Mouse (Mus musculus): ENCODE measurements around the gene Nlrc3. TPM values are rescaled to one million over a fixed set of nuclear protein-coding genes. Genes with fewer than 3 reads are reported as not detected.

Gene Nlrc3
- total RNA-seq, 2 experiments from 2014 or later, result 1.3 to 3.5 TPM

- intact Hi-C loops (cut with DNase I), result no loop called here
- DNase-seq, result no peak
Observed at GRCm38 (mm10) chr16:3934091-3934490, 42.3 kb downstream of the Nlrc3 start.

GRCm38 (mm10) chr16:3933536-3933935 lies 42.9 kb downstream of the Nlrc3 start:
- no peak for DNase-seq
- intact Hi-C loops (cut with DNase I), result no loop called here

DNA sequence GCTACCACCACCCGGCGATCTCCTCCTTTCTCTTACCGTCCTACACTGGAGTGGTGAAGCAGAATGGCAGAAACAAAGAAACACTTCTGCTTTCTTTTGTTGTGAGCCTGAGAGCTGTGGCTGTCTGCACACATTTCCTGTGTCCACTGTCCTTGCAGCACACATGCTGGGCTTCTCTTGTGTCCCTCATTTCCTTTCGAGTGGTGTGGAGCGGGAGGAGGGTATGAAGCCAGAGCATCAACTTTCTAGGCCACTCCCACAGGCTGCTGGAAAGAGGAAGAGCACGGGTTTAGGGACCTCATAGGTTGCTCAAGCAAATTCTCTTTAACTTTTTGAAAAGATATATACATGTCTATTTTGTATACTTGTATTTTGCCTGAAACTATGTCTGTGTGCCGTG lies 47.3 kb downstream of the Nlrc3 start:
- intact Hi-C loops (cut with DNase I), result no loop called here
- no peak for DNase-seq

GRCm38 (mm10) chr16:3928582-3928981 lies 47.9 kb downstream of the Nlrc3 start:
- no peak for DNase-seq

DNA sequence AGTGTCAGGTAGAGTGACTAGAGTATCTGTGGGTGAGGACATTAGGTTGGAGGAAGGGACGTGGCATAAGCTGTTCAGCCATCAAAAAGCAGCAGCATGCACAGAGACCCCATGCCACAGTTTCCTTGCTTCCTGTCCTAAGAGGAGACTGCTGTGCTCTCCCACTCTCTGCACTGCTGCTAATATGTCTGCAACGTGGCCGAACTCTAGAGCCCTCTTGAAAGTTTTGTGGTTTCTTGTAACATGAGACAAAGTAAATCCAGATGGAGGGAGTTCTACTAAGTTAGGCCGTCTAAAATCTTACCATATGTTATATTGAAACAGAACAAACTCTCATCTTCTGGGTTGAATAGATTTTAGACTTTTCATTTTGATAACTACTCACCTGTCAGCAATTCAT lies 52.5 kb downstream of the Nlrc3 start:
- intact Hi-C loops (cut with DNase I), result no loop called here
- DNase-seq, result no peak

More at GRCm38 (mm10) chr16:3928582-3928981, 47.9 kb downstream of the Nlrc3 start:
- intact Hi-C loops (cut with DNase I), result no loop called here

DNA sequence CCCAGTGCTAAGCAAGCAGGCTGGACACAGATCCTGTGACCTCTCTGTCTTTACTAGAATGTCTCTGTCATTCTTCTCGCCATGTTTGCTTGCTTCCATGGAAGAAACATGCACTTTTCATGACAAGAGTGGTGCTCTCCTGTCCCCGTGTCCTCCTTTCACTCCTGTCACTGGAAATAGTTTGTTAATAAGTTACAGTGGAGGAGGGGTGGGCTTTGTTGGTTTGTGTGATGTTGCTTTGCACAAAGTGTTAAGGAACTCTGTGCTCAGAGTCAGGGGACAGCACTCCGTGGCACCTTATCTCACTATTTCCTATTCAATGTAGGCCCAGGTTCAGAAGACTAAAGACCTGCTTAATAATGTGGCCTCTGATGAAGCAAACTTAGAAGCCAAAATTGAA lies 52.9 kb downstream of the Nlrc3 start:
- intact Hi-C loops (cut with DNase I), result no loop called here

DNA sequence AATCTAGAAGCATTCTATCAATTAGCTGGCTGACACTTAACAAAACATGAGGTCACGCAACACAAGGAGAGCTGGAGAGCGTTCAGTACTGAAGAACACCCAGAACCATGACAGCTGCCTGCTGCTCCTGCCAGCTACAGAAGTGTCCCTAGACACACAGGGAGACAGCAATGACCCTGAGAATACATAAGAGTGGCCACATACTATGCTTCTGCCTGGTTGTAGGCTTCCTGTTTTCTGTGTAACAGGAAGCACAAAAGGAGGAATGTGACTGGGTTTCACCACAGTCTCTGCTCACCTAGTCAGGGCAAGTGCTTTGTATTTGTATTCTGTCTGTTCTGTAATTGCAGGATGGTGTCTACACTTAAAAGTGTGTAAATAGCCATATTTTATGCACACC lies 55.7 kb downstream of the Nlrc3 start:
- intact Hi-C loops (cut with DNase I), result no loop called here

More for the DNA sequence above, 52.9 kb downstream of the Nlrc3 start:
- no peak for DNase-seq

DNA sequence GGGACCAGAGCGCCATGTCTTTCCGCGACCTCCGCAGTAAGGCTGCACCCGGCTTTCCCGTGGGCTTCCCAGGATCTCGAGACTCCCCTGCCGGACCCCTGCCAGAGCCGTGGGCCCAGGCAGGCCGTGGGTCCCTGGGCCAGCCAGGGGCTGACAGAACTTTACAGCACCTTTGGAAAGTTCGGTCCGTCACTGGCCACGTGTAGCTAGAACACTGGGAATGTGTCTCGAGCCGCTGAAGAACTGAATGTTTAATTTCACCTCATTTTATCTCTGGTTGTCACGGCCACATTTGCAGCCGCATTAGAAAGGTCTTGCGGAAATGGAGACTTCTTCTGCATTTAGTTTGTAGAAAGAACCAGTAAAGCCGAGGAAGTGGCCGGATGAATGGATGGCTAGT lies 67.3 kb downstream of the Nlrc3 start:
- no peak for DNase-seq
- intact Hi-C loops (cut with DNase I), result loop anchor here (5.0 to 10.0 kb wide), 2 partner anchors 62 to 164 kb away; partner anchors contain the start of genes Zfp174 and Zfp263

More for the DNA sequence above, 55.7 kb downstream of the Nlrc3 start:
- no peak for DNase-seq

DNA sequence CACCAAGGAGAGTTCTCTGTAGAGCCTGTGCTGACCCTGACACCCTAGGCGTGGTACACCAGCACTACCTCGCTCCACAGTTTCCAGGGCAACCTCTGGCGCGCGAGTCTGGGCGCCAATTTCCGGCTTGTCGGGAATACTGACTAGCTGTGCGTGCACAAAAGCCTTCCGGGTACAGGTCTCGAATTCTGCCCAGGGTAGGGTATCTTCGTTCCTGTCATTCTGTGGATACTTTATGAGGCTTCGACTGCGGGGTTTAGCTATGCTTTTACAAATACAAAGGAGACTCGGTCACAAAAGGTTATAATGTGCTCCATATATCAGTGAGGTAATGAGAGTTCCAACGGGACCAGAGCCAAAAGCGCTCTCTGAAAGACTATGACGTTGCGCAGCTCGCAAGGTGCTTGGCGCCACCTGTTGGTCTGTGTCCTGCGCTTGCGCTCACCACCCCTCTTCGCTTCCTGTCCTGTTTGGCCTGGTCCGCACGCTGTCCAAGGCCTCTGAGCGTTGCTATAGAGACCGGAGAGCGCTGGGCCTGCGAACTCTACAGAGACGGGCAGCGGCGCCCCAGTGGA lies 67.8 kb downstream of the Nlrc3 start, which contains the start of the genes 1700037C18Rik and Cluap1:
Gene 1700037C18Rik, minus strand, starts transcription at position 153 of the 575 bp plus-strand sequence.
Gene Cluap1, plus strand, starts transcription at position 265 of the 575 bp plus-strand sequence.
- DNase-seq, result peak; percentile 85
- intact Hi-C loops (cut with DNase I), result loop anchor here (5.0 to 10.0 kb wide), 2 partner anchors 61 to 164 kb away; partner anchors contain the start of genes Zfp174 and Zfp263

DNA sequence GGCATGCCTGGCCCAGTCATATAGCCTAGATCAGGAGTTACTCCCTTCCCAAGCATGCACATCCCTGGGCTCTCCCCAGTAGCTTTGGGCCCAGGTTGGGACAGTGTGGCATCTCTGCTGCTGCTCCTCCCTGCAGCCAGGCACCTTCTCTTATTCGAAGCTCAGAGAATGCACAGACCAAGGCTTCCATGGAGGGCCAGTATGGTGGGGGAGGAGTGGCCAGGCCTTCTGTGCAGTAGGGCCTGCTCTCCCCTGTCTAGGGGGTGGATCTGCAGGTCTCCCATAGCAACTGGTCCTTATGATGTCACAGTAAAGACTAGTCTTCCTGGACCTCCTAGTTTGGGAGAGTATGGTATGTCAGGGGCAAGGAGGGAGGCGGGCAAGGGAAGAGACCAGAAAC lies 69.0 kb downstream of the Nlrc3 start:
- intact Hi-C loops (cut with DNase I), result loop anchor here (5.0 to 10.0 kb wide), 2 partner anchors 60 to 163 kb away; partner anchors contain the start of genes Zfp174 and Zfp263
- DNase-seq, result no peak

DNA sequence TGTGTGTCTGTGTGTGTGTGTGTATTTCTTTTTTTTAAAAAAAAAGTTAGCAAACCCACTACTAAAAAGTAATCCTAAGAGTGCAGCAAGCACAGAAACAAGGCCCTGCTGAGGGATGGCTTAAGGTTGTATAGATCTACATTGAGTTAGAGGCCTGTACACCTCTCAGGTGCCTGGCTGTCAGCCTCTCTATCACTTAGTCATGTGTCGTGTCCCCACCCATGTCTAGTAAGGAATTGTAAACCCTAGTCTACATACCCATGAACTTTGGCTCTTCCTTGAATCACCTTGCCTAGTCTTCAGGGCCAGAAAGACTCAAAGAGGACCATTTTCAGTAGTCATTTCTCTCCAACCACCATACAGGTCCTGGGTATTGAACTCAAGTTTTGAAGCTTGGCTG lies 79.9 kb downstream of the Nlrc3 start:
- intact Hi-C loops (cut with DNase I), result no loop called here
- DNase-seq, result no peak

DNA sequence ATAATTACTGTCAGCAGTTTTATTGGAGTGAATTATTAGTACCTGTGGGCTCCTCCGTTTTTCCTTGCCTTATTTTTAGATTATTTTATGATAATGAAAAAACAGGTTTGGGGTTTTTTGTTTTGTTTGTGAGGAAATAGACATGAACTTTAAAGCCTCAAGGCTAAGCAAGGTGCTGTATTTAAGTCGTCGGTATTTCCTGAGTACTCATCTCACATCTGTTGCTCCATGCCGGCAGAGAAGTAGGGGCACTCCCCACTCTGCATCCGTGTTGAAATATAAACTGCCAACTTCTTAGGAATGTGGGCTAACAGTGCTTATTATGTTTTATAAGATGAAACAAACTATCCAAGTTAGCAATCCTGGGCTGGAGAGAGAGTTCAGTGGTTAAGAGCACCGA lies 80.4 kb downstream of the Nlrc3 start:
- intact Hi-C loops (cut with DNase I), result no loop called here
- no peak for DNase-seq

- no peak for DNase-seq
- intact Hi-C loops (cut with DNase I), result no loop called here
Observed at GRCm38 (mm10) chr16:3895173-3895792, 81.1 kb downstream of the Nlrc3 start.

Small RNAs within 50 kb of the gene (microRNA-seq; reads per million reads assigned to microRNA genes)
- gene Gm23493, result 0 reads per million in 2 experiments

Other genes starting within 250 kb of the Nlrc3 start
- gene Zfp263, start 232.5 kb downstream of the Nlrc3 start, total RNA-seq (2021), result 1 to 10 TPM; 4.4 to 6.1 TPM
- gene Olfr15, start 145.8 kb downstream of the Nlrc3 start, total RNA-seq (2021), result not detected
- 1 to 10 TPM; 1.2 to 1.6 TPM for gene Zfp174, start 129.4 kb downstream of the Nlrc3 start, total RNA-seq (2021)
- gene Naa60, start 104.3 kb downstream of the Nlrc3 start, total RNA-seq (2021), result 10 to 100 TPM; 30.5 to 33.2 TPM
- 1 to 10 TPM; 5.6 to 7.0 TPM for gene Zfp597, start 92.1 kb downstream of the Nlrc3 start, total RNA-seq (2021)
- not detected for gene Gm20695, start 92.0 kb downstream of the Nlrc3 start, total RNA-seq (2021)
- 1 to 10 TPM; 2.1 to 2.6 TPM for gene 1700037C18Rik, start 67.9 kb downstream of the Nlrc3 start, total RNA-seq (2021)
- 1 to 10 TPM; 7.6 to 9.1 TPM for gene Cluap1, start 67.8 kb downstream of the Nlrc3 start, total RNA-seq (2021)
- gene Slx4, start 27.1 kb upstream of the Nlrc3 start, total RNA-seq (2021), result 1 to 10 TPM; 4.8 to 6.5 TPM
- not detected for gene Dnase1, start 60.3 kb upstream of the Nlrc3 start, total RNA-seq (2021)
- 100 to 1,000 TPM; 102 to 117 TPM for gene Trap1, start 101.2 kb upstream of the Nlrc3 start, total RNA-seq (2021)
- gene Crebbp, start 237.4 kb upstream of the Nlrc3 start, total RNA-seq (2021), result 10 to 100 TPM; 30.4 to 35.4 TPM